Mouse (Mus musculus): ENCODE data around the gene Spag4. TPM values are rescaled to one million over a fixed set of nuclear protein-coding genes. Genes with fewer than 3 reads are reported as not detected.
"Not testable (repeated sequence)": the region's sequence is repeated elsewhere in the genome, so short reads cannot be mapped to it uniquely, and the experiment has no call there.

Gene Spag4
- total RNA-seq, 1 experiment from 2014 or later: 0.29 TPM

GRCm38 (mm10) chr2:156087391-156088110 is 22.6 kb downstream of the Spag4 start:
- no peak for ATAC-seq (replicated peaks; ENCODE audit: insufficient number of reproducible peaks, low FRiP score, low TSS enrichment, poor library complexity, severe bottlenecking)

- ATAC-seq (replicated peaks; ENCODE audit: insufficient number of reproducible peaks, low FRiP score, low TSS enrichment, poor library complexity, severe bottlenecking): no peak
Measured at GRCm38 (mm10) chr2:156089799-156090198, 24.8 kb downstream of the Spag4 start.

- no peak for ATAC-seq (replicated peaks; ENCODE audit: insufficient number of reproducible peaks, low FRiP score, low TSS enrichment, poor library complexity, severe bottlenecking)
Measured at GRCm38 (mm10) chr2:156091926-156092325, 27.0 kb downstream of the Spag4 start.

GRCm38 (mm10) chr2:156110627-156111357 is 45.8 kb downstream of the Spag4 start:
- ATAC-seq (replicated peaks; ENCODE audit: insufficient number of reproducible peaks, low FRiP score, low TSS enrichment, poor library complexity, severe bottlenecking): peak; percentile 51

GRCm38 (mm10) chr2:156111358-156112079 is 46.5 kb downstream of the Spag4 start, which contains the start of the genes Cpne1 and Rbm12:
Cpne1 (minus strand) TSS chr2:156111965.
Rbm12 (minus strand) TSS chr2:156111978.
- ATAC-seq (replicated peaks; ENCODE audit: insufficient number of reproducible peaks, low FRiP score, low TSS enrichment, poor library complexity, severe bottlenecking): peak; percentile 90

- ATAC-seq (replicated peaks; ENCODE audit: insufficient number of reproducible peaks, low FRiP score, low TSS enrichment, poor library complexity, severe bottlenecking): not testable (repeated sequence)
Measured at GRCm38 (mm10) chr2:156112080-156112423, 47.1 kb downstream of the Spag4 start.

GRCm38 (mm10) chr2:156119566-156119965 is 54.6 kb downstream of the Spag4 start:
- ATAC-seq (replicated peaks; ENCODE audit: insufficient number of reproducible peaks, low FRiP score, low TSS enrichment, poor library complexity, severe bottlenecking): no peak

Other genes with a start within 250 kb of the Spag4 start
- 8.5 to 10.6 TPM (median 9.7 TPM) in 3 replicates for gene BC029722, start 245.7 kb upstream of the Spag4 start, total RNA-seq (2017)
- 38.9 to 84.9 TPM (median 83.4 TPM) in 3 replicates for gene Eif6, start 238.2 kb upstream of the Spag4 start, total RNA-seq (2017)
- not detected in 3 replicates for gene Fam83c, start 230.3 kb upstream of the Spag4 start, total RNA-seq (2017)
- 33.3 to 43.3 TPM (median 37.7 TPM) in 3 replicates for gene Uqcc1, start 134.9 kb upstream of the Spag4 start, total RNA-seq (2017)
- gene Gm15557, start 124.4 kb upstream of the Spag4 start, total RNA-seq (2017): not detected in 3 replicates
- not detected in 3 replicates for gene Gdf5, start 119.8 kb upstream of the Spag4 start, total RNA-seq (2017)
- gene Cep250, start 108.7 kb upstream of the Spag4 start, total RNA-seq (2017): 67.3 to 170 TPM (median 77.6 TPM) in 3 replicates
- 0.87 to 1.8 TPM in 2 of 3 replicates, not detected in the other for gene 6430550D23Rik, start 57.2 kb upstream of the Spag4 start, total RNA-seq (2017)
- 57.6 to 77.8 TPM (median 66.2 TPM) in 3 replicates for gene Ergic3, start 57.1 kb upstream of the Spag4 start, total RNA-seq (2017)
- gene Fer1l4, start 12.2 kb upstream of the Spag4 start, total RNA-seq (2017): not detected in 3 replicates
- gene Cpne1, start 46.8 kb downstream of the Spag4 start, total RNA-seq (2017): 33.8 to 71.0 TPM (median 55.8 TPM) in 3 replicates
- 11.0 to 22.7 TPM (median 13.0 TPM) in 3 replicates for gene Rbm12, start 46.8 kb downstream of the Spag4 start, total RNA-seq (2017)
- 22.3 to 33.9 TPM (median 24.9 TPM) in 3 replicates for gene Gm28036, start 61.9 kb downstream of the Spag4 start, total RNA-seq (2017)
- gene Romo1, start 78.9 kb downstream of the Spag4 start, total RNA-seq (2017): 9.1 to 25.0 TPM (median 10.2 TPM) in 3 replicates
- gene Nfs1, start 79.0 kb downstream of the Spag4 start, total RNA-seq (2017): 28.1 to 50.8 TPM (median 31.0 TPM) in 3 replicates
- gene Rbm39, start 115.1 kb downstream of the Spag4 start, total RNA-seq (2017): 1,407 to 1,708 TPM (median 1,696 TPM) in 3 replicates
- 25.7 to 71.4 TPM (median 66.4 TPM) in 3 replicates for gene Phf20, start 131.3 kb downstream of the Spag4 start, total RNA-seq (2017)
- gene Cnbd2, start 247.1 kb downstream of the Spag4 start, total RNA-seq (2017): 11.2 to 25.2 TPM (median 23.5 TPM) in 3 replicates
- gene Scand1, start 247.5 kb downstream of the Spag4 start, total RNA-seq (2017): 4.8 to 57.7 TPM (median 47.6 TPM) in 3 replicates

All from monocyte, adult 5-6 weeks (primary cell).